Mouse (Mus musculus) brain, embryonic 14.5 days (tissue): ENCODE data around the gene Gm11733.

Experiments
- CTCF ChIP-seq: fragments of 200-500 bp; IDR thresholded peaks from 2 replicates; pipeline ENCODE4 v1.5.1; 2012; ENCODE audit warnings: inconsistent platforms, mild to moderate bottlenecking, moderate library complexity, borderline replicate concordance; ENCODE audit not compliant: insufficient read depth, insufficient read length; ENCODE audit errors: extremely low read depth
- POLR2A ChIP-seq: fragments of 200-500 bp; IDR thresholded peaks from 2 replicates; pipeline ENCODE4 v1.6.1; 2012; ENCODE audit warnings: mild to moderate bottlenecking, inconsistent platforms, borderline replicate concordance; ENCODE audit not compliant: poor library complexity, insufficient read depth, insufficient read length, severe bottlenecking; ENCODE audit errors: extremely low read depth

DNA sequence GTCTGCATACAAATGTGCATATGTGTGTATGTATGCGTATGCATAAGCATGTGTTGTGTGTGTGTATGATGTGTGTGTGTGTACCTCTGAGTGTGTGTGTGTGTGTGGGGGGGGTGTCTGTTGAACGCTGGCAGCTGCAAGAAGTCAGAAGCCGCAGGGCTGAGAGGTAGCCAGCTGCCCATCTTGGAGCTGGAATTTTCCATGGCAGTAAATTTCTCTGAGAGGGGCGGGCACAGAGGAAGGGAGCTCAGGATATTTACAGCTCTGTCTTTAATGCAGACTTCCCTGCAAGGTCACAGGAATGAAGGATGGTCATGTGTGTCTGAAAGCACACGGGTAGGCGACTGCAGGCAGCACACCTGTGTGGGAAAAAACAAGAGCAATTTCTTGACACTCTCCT is 38.5 kb upstream of the Gm11733 start:
- TF ChIP-seq CTCF (no peak), POLR2A (no peak)
